Mouse (Mus musculus) heart, embryonic 10.5 days (tissue): Measurements from ENCODE around the gene Stat4. TPM values are rescaled to one million over a fixed set of nuclear protein-coding genes. Genes with fewer than 3 reads are reported as not detected.

ENCODE experiments used
- DNase-seq: peaks from one replicate; pipeline ENCODE4 v3.0.0-alpha.2; 2017; ENCODE audit warnings: low spot score
- H3K27ac ChIP-seq: fragments of 300-500 bp; sonication (generic); 2 replicates; pipeline ENCODE4 v1.5.1; 2016; ENCODE audit warnings: mild to moderate bottlenecking
- H3K27me3 ChIP-seq: fragments of 300-500 bp; sonication (generic); 2 replicates; pipeline ENCODE4 v1.6.1; 2016; ENCODE audit warnings: mild to moderate bottlenecking; ENCODE audit not compliant: poor library complexity, insufficient read depth, severe bottlenecking
- H3K36me3 ChIP-seq: fragments of 300-500 bp; sonication (generic); 2 replicates; pipeline ENCODE4 v1.6.1; 2016; ENCODE audit warnings: mild to moderate bottlenecking, moderate library complexity
- H3K4me1 ChIP-seq: fragments of 300-500 bp; sonication (generic); 2 replicates; pipeline ENCODE4 v1.6.1; 2016; ENCODE audit warnings: mild to moderate bottlenecking
- H3K4me3 ChIP-seq: fragments of 300-500 bp; sonication (generic); 2 replicates; pipeline ENCODE4 v1.5.1; 2016; ENCODE audit warnings: mild to moderate bottlenecking, moderate library complexity
- H3K9me3 ChIP-seq: fragments of 300-500 bp; sonication (generic); 2 replicates; pipeline ENCODE4 v1.6.1; 2016; ENCODE audit warnings: mild to moderate bottlenecking, moderate library complexity
- WGBS: fragments of 180-500 bp; shearing (Covaris S2); methylation state at CpG from one replicate; pipeline ENCODE4 v1.1.7; 2016; 5-methylcytosine and 5-hydroxymethylcytosine counted together
- polyA plus RNA-seq: library from polyadenylated mRNA; unstranded; fragments of >200 nt; fragmentation: Nextera tagmentation; extraction: Ambion mirVana; gene quantifications from 2 replicates; pipeline ENCODE4 v1.2.1, GENCODE M21; 2016

The Stat4 gene
- polyA plus RNA-seq, result 0.99 and 1.0 TPM in 2 replicates

GRCm38 (mm10) chr1:51986848-51987247, at the start of gene Stat4:
TSS of gene Stat4 (plus strand) at chr1:51987148.
- WGBS, result 79% methylated on average over 5 of the region's 5 CpGs
- Histone ChIP-seq H3K4me1 (no peaks in the 10 kb centered on the region), H3K36me3 (no peaks in the 10 kb centered on the region), H3K27me3 (no peaks in the 10 kb centered on the region), H3K27ac (no peak within 1 kb of the TSS), H3K9me3 (no peaks in the 10 kb centered on the region), H3K4me3 (no peak within 1 kb of the TSS)
- DNase-seq, result no peak

- no peak for DNase-seq
- Histone ChIP-seq H3K36me3 (no peaks in the 10 kb centered on the region), H3K27ac (no peak overlapping the region), H3K4me3 (no peak overlapping the region), H3K9me3 (no peaks in the 10 kb centered on the region), H3K4me1 (peaks cover 13% of the 10 kb centered on the region), H3K27me3 (no peaks in the 10 kb centered on the region)
- WGBS, result 86% methylated on average over 7 of the region's 7 CpGs
Measured at GRCm38 (mm10) chr1:51938357-51938756, 48.6 kb upstream of the Stat4 start.

GRCm38 (mm10) chr1:51944755-51945154, 42.2 kb upstream of the Stat4 start:
- no peak overlapping the region for H3K4me3 ChIP-seq
- 43% methylated on average over 5 of the region's 5 CpGs for WGBS
- H3K9me3 ChIP-seq, result no peaks in the 10 kb centered on the region
- no peak for DNase-seq
- no peaks in the 10 kb centered on the region for H3K27me3 ChIP-seq
- no peaks in the 10 kb centered on the region for H3K4me1 ChIP-seq
- no peak overlapping the region for H3K27ac ChIP-seq
- H3K36me3 ChIP-seq, result no peaks in the 10 kb centered on the region

- Histone ChIP-seq H3K36me3 (no peaks in the 10 kb centered on the region), H3K4me3 (no peak overlapping the region), H3K27me3 (no peaks in the 10 kb centered on the region), H3K4me1 (no peaks in the 10 kb centered on the region), H3K27ac (no peak overlapping the region), H3K9me3 (no peaks in the 10 kb centered on the region)
- WGBS, result 57% methylated on average over 4 of the region's 4 CpGs
- DNase-seq, result no peak
Measured at GRCm38 (mm10) chr1:51947116-51947515, 39.8 kb upstream of the Stat4 start.

- Histone ChIP-seq H3K27ac (no peak overlapping the region), H3K27me3 (no peaks in the 10 kb centered on the region), H3K9me3 (no peaks in the 10 kb centered on the region), H3K36me3 (no peaks in the 10 kb centered on the region), H3K4me1 (no peaks in the 10 kb centered on the region), H3K4me3 (no peak overlapping the region)
- DNase-seq, result no peak
- WGBS, result 75% methylated on average over 2 of the region's 2 CpGs
Measured at GRCm38 (mm10) chr1:51964647-51965046, 22.3 kb upstream of the Stat4 start.

- 49% methylated on average over 1 of the region's 1 CpGs for WGBS
- no peak overlapping the region for H3K4me3 ChIP-seq
- H3K27me3 ChIP-seq, result no peaks in the 10 kb centered on the region
- no peaks in the 10 kb centered on the region for H3K9me3 ChIP-seq
- H3K27ac ChIP-seq, result no peak overlapping the region
- no peaks in the 10 kb centered on the region for H3K4me1 ChIP-seq
- H3K36me3 ChIP-seq, result no peaks in the 10 kb centered on the region
- no peak for DNase-seq
Measured at GRCm38 (mm10) chr1:51968994-51969393, 18.0 kb upstream of the Stat4 start.

- Histone ChIP-seq H3K27me3 (no peaks in the 10 kb centered on the region), H3K27ac (no peak overlapping the region), H3K4me3 (no peak overlapping the region), H3K36me3 (no peaks in the 10 kb centered on the region), H3K9me3 (no peaks in the 10 kb centered on the region), H3K4me1 (no peaks in the 10 kb centered on the region)
- 78% methylated on average over 6 of the region's 6 CpGs for WGBS
- no peak for DNase-seq
Measured at GRCm38 (mm10) chr1:51970182-51970581, 16.8 kb upstream of the Stat4 start.

- Histone ChIP-seq H3K9me3 (no peaks in the 10 kb centered on the region), H3K4me3 (no peak overlapping the region), H3K4me1 (no peaks in the 10 kb centered on the region), H3K27ac (no peak overlapping the region), H3K27me3 (no peaks in the 10 kb centered on the region), H3K36me3 (no peaks in the 10 kb centered on the region)
- WGBS, result 48% methylated on average over 5 of the region's 5 CpGs
- DNase-seq, result no peak
Measured at GRCm38 (mm10) chr1:51975589-51975988, 11.4 kb upstream of the Stat4 start.

GRCm38 (mm10) chr1:51979048-51979447, 7.9 kb upstream of the Stat4 start:
- Histone ChIP-seq H3K4me1 (no peaks in the 10 kb centered on the region), H3K4me3 (no peak overlapping the region), H3K27me3 (no peaks in the 10 kb centered on the region), H3K9me3 (no peaks in the 10 kb centered on the region), H3K27ac (no peak overlapping the region), H3K36me3 (no peaks in the 10 kb centered on the region)
- DNase-seq, result no peak
- WGBS, result 87% methylated on average over 5 of the region's 5 CpGs

- H3K36me3 ChIP-seq, result no peaks in the 10 kb centered on the region
- peaks cover 17% of the 10 kb centered on the region; the same call in 1 of the 2 replicates for H3K4me1 ChIP-seq
- peak overlapping the region; percentile 56; the same call in 1 of the 2 replicates for H3K27ac ChIP-seq
- DNase-seq, result no peak
- no peaks in the 10 kb centered on the region for H3K27me3 ChIP-seq
- 68% methylated on average over 8 of the region's 8 CpGs for WGBS
- no peaks in the 10 kb centered on the region for H3K9me3 ChIP-seq
- H3K4me3 ChIP-seq, result no peak overlapping the region
Measured at GRCm38 (mm10) chr1:51991983-51992609, 5.1 kb downstream of the Stat4 start.

GRCm38 (mm10) chr1:51996056-51996455, 9.1 kb downstream of the Stat4 start:
- Histone ChIP-seq H3K27ac (no peak overlapping the region), H3K36me3 (no peaks in the 10 kb centered on the region), H3K4me1 (peaks cover 20% of the 10 kb centered on the region; the same call in 1 of the 2 replicates), H3K27me3 (no peaks in the 10 kb centered on the region), H3K9me3 (no peaks in the 10 kb centered on the region), H3K4me3 (no peak overlapping the region)
- WGBS, result 76% methylated on average over 3 of the region's 3 CpGs
- DNase-seq, result no peak

- no peak for DNase-seq
- Histone ChIP-seq H3K4me1 (peaks cover 19% of the 10 kb centered on the region; the same call in 1 of the 2 replicates), H3K36me3 (no peaks in the 10 kb centered on the region), H3K27ac (peak overlapping the region; percentile 6; the same call in 1 of the 2 replicates), H3K4me3 (no peak overlapping the region), H3K9me3 (no peaks in the 10 kb centered on the region), H3K27me3 (no peaks in the 10 kb centered on the region)
- 46% methylated on average over 11 of the region's 11 CpGs for WGBS
Measured at GRCm38 (mm10) chr1:51996751-51997659, 10.1 kb downstream of the Stat4 start.

- H3K4me3 ChIP-seq, result no peak overlapping the region
- 46% methylated on average over 5 of the region's 5 CpGs for WGBS
- DNase-seq, result no peak
- no peak overlapping the region for H3K27ac ChIP-seq
- no peaks in the 10 kb centered on the region for H3K27me3 ChIP-seq
- peaks cover 9% of the 10 kb centered on the region; the same call in 1 of the 2 replicates for H3K4me1 ChIP-seq
- no peaks in the 10 kb centered on the region for H3K9me3 ChIP-seq
- no peaks in the 10 kb centered on the region for H3K36me3 ChIP-seq
Measured at GRCm38 (mm10) chr1:51998542-51998941, 11.6 kb downstream of the Stat4 start.
